Mouse (Mus musculus): ENCODE data around the gene Olfr1360.

Olfr1360 gene

DNA sequence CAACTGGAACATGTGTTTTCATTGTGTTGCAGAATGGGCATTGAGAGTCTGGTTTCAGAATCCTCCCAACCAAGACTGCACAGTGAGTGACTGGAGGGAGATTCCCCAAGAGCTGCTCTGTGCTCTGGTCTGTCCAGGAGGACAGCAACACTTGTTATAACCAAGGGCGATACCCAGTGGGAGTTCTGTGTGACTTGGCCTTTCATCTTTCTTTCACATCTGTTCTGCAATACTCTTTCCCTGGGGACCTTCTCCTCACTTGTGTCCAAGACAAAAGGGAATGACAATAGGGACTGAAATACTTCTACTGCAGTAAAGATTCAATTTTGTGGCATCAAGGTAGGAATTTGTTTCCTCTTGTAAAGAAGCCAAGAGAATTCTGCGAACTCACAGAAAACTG is 34.8 kb downstream of the Olfr1360 start, which contains the start of gene Olfr11:
TSS of gene Olfr11 (minus strand) at position 101 of the 400 bp plus-strand sequence.
- no peak for DNase-seq

Measured in right cerebral cortex, adult 18-20 months (tissue).